Mouse (Mus musculus) thymus, adult 2 months (tissue): Measurements from ENCODE around the gene Sdr39u1.

Experiments
- CTCF ChIP-seq: fragments of 200-500 bp; IDR thresholded peaks from 2 replicates; pipeline ENCODE4 v1.5.1; 2012; ENCODE audit warnings: mild to moderate bottlenecking, control low read depth, low read length, moderate library complexity, borderline replicate concordance; ENCODE audit not compliant: control insufficient read depth, poor library complexity, insufficient read depth; ENCODE audit errors: extremely low read depth
- POLR2A ChIP-seq: fragments of 200-500 bp; IDR thresholded peaks from 2 replicates; pipeline ENCODE4 v1.6.1; 2012; ENCODE audit warnings: mild to moderate bottlenecking, low read length, control low read depth, moderate library complexity; ENCODE audit not compliant: control insufficient read depth, poor library complexity, insufficient read depth; ENCODE audit errors: extremely low read depth

- TF ChIP-seq CTCF (no peak), POLR2A (no peak)
Observed at GRCm38 (mm10) chr14:55886571-55887382, 13.3 kb downstream of the Sdr39u1 start.
